Comparison of ENCODE assay signal across 16 mouse cellular contexts in genomic region chr9:118883150-118883549, GRCm38 (mm10).
"Had no signal": no experiment of that assay in that cellular context is flagged by ENCODE, and none has a peak within 500 bp of the region (broad histone marks: within the 10 kb centered on the region; RNA-seq: fewer than 3 reads in every experiment).

No protein-coding gene starts in this region.

- DNase-seq: gastrocnemius, adult 2 months; gastrocnemius, postnatal 14 days; gastrocnemius, postnatal 36 days; heart, adult 18-20 months; heart, postnatal 10 days; heart, postnatal 4 days; kidney, adult 11 months; kidney, adult 2 months; kidney, adult 9 months; kidney, postnatal 14 days; kidney, postnatal 36 days; liver; liver, embryonic 13.5 days had no signal

- ATAC-seq: hindbrain, embryonic 16.5 days; inflammation-experienced regulatory T-cells, adult 6 months; intestine, embryonic 15.5 days had no signal
